Mouse (Mus musculus) limb, embryonic 15.5 days (tissue): Measurements from ENCODE around the gene Olfr507. TPM values are rescaled to one million over a fixed set of nuclear protein-coding genes. Genes with fewer than 3 reads are reported as not detected.
"Not testable (repeated sequence)": the region's sequence is repeated elsewhere in the genome, so short reads cannot be mapped to it uniquely, and the experiment has no call there.

Source experiments
- ATAC-seq: fragments of 200-750 bp; cut with Nextera tagmentation; 2 replicates; pipeline ENCODE4 v1.8.0; 2017; ENCODE audit warnings: low read depth, moderate TSS enrichment; ENCODE audit not compliant: insufficient number of reproducible peaks, low FRiP score, low TSS enrichment
- H3K27ac ChIP-seq: fragments of 300-500 bp; sonication (generic); 2 replicates; pipeline ENCODE4 v1.5.1; 2015; ENCODE audit warnings: moderate library complexity, mild to moderate bottlenecking, inconsistent platforms
- H3K27me3 ChIP-seq: fragments of 300-500 bp; sonication (generic); 2 replicates; pipeline ENCODE4 v1.6.1; 2015; ENCODE audit warnings: inconsistent platforms
- H3K36me3 ChIP-seq: fragments of 300-500 bp; sonication (generic); 2 replicates; pipeline ENCODE4 v1.6.1; 2015; ENCODE audit warnings: inconsistent platforms
- H3K4me1 ChIP-seq: fragments of 300-500 bp; sonication (generic); 2 replicates; pipeline ENCODE4 v1.6.1; 2015; ENCODE audit warnings: inconsistent platforms
- H3K4me2 ChIP-seq: fragments of 300-500 bp; sonication (generic); 2 replicates; pipeline ENCODE4 v1.6.1; 2015; ENCODE audit warnings: mild to moderate bottlenecking, inconsistent platforms
- H3K4me3 ChIP-seq: fragments of 300-500 bp; sonication (generic); 2 replicates; pipeline ENCODE4 v1.5.1; 2015; ENCODE audit warnings: mild to moderate bottlenecking, inconsistent platforms
- H3K9ac ChIP-seq: fragments of 300-500 bp; sonication (generic); 2 replicates; pipeline ENCODE4 v1.6.1; 2015; ENCODE audit warnings: inconsistent platforms
- H3K9me3 ChIP-seq: fragments of 300-500 bp; sonication (generic); 2 replicates; pipeline ENCODE4 v1.6.1; 2016; ENCODE audit warnings: inconsistent platforms
- WGBS: fragments of 180-500 bp; shearing (Covaris S2); methylation state at CpG from one replicate; pipeline ENCODE4 v1.1.7; 2015; 5-methylcytosine and 5-hydroxymethylcytosine counted together
- polyA plus RNA-seq: library from polyadenylated mRNA; unstranded; fragments of >200 nt; fragmentation: Nextera tagmentation; extraction: Ambion mirVana; gene quantifications from 2 replicates; pipeline ENCODE4 v1.2.1, GENCODE M21; 2015

Gene Olfr507
- not detected in 2 replicates for polyA plus RNA-seq

DNA sequence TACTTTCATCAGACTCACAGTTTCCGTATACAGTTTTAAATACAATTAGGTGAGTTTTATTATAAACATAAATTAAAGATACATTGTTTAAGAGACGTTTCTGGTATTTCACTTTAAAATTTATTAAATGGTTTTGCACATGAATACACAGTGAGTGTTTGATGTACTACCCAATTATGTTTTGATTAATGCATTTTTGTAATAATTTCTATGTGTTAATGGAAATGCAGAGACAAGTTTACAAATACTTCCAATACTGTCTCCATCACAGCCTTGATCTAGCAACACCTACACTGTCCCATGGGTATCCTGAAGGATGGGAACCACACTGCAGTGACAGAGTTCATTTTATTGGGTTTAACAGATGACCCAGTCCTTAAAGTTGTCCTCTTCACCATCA is at the start of gene Olfr507:
Olfr507 (plus strand) TSS at position 301 of the 400 bp plus-strand sequence.
- no peak within 1 kb of the TSS for H3K4me2 ChIP-seq
- H3K4me3 ChIP-seq = no peak within 1 kb of the TSS
- no peaks in the 10 kb centered on the region for H3K27me3 ChIP-seq
- H3K9ac ChIP-seq = no peak within 1 kb of the TSS
- H3K9me3 ChIP-seq = no peaks in the 10 kb centered on the region
- no peaks in the 10 kb centered on the region for H3K36me3 ChIP-seq
- 60% methylated on average over 2 of the region's 2 CpGs for WGBS
- H3K4me1 ChIP-seq = no peaks in the 10 kb centered on the region
- ATAC-seq = no peak
- no peak within 1 kb of the TSS for H3K27ac ChIP-seq

DNA sequence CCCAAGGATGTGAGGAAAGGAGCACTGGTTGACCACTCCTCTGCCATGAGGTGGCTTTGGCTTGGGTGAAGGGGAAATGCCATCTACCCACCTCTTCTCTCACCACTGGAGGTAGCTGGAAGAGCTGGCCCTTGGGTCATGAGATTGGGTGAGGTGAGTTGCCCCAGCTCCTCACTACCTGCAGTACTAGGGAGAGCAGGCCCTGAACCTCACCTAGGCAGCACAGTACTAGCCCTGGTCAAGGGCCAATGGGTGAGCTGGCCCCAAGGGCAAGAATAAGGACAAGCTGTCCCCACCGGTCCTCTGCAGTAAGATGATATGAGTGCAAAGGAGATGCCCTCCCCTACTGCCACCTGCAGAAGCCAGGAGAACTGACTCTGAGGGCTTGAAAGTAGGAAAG is 31.8 kb upstream of the Olfr507 start:
- no peak overlapping the region for H3K4me3 ChIP-seq
- no peaks in the 10 kb centered on the region for H3K36me3 ChIP-seq
- no peak overlapping the region for H3K4me2 ChIP-seq
- no peak for ATAC-seq
- WGBS = 95% methylated on average over 1 of the region's 1 CpGs
- H3K27ac ChIP-seq = no peak overlapping the region
- H3K4me1 ChIP-seq = no peaks in the 10 kb centered on the region
- H3K9me3 ChIP-seq = no peaks in the 10 kb centered on the region
- H3K9ac ChIP-seq = no peak overlapping the region
- no peaks in the 10 kb centered on the region for H3K27me3 ChIP-seq

DNA sequence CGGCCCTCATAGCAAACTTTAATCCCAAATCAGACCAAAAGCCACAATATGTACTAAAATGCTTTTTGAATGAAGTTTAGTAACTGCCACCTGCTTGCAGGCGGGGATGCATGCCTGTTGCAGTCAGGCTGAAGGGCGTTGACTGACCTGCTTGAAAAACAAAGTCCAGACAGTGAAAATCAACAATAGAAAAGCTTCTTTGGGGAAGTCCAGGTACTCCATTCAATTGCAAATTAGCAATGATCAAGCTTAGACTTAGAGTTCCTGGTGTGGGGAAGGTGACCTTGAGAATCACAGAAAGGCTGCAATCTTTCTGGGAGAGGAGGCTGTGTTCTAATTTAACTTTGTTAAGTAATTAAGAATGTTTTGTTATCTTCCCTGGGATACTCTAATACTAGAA is 19.7 kb upstream of the Olfr507 start:
- not testable (repeated sequence) for H3K36me3 ChIP-seq, H3K27me3 ChIP-seq, H3K4me3 ChIP-seq, H3K4me2 ChIP-seq, H3K9me3 ChIP-seq, H3K9ac ChIP-seq, H3K27ac ChIP-seq, H3K4me1 ChIP-seq, ATAC-seq
- WGBS = 79% methylated on average over 3 of the region's 3 CpGs

DNA sequence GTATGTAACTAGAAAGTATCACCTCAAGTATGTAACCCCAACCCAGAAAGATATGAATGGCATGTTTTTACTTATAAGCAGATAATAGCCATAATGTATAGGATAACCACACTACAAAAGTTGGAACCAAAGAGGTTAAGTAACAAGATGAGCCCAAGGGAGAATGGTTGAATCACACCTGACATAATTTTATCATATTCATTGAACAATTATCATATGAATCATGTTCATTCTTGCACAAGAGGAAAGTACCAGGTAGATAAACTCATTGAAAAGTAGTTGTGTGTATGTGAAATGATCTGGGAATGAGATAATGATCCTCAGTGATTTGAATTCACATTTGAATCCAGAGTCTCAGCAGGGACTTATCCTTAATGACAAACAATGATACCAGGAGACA is 11.1 kb upstream of the Olfr507 start, which contains the start of gene Olfr506:
Olfr506 (plus strand) TSS at position 301 of the 400 bp plus-strand sequence.
- Histone ChIP-seq H3K4me1 (no peaks in the 10 kb centered on the region), H3K4me2 (no peak within 1 kb of the TSS), H3K9ac (no peak within 1 kb of the TSS), H3K27ac (no peak within 1 kb of the TSS), H3K36me3 (no peaks in the 10 kb centered on the region), H3K9me3 (no peaks in the 10 kb centered on the region), H3K4me3 (no peak within 1 kb of the TSS), H3K27me3 (no peaks in the 10 kb centered on the region)
- ATAC-seq = no peak

DNA sequence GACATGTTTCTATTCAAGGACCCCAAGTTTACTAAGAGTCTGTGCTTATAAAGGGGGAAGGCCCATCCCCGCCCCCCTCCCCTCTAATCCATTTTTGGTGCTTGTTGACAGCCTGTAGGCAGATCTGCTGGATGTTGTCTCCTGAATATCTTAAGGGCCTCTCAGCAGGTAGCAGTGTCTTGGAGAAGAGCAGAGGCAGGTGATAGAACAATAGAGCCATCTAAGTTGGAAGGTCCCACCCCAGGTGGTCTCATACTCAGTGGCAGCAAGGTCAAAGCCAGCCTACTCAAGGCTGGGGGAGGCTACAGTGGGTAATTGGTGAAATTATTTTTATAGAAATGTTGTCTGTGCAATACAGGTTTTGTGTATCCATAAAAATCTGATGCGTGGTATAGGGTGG is 7.5 kb upstream of the Olfr507 start:
- H3K36me3 ChIP-seq = no peaks in the 10 kb centered on the region
- H3K27me3 ChIP-seq = no peaks in the 10 kb centered on the region
- no peak overlapping the region for H3K4me3 ChIP-seq
- H3K9ac ChIP-seq = no peak overlapping the region
- 77% methylated on average over 2 of the region's 2 CpGs for WGBS
- H3K27ac ChIP-seq = no peak overlapping the region
- no peak overlapping the region for H3K4me2 ChIP-seq
- no peak for ATAC-seq
- H3K9me3 ChIP-seq = no peaks in the 10 kb centered on the region
- no peaks in the 10 kb centered on the region for H3K4me1 ChIP-seq

DNA sequence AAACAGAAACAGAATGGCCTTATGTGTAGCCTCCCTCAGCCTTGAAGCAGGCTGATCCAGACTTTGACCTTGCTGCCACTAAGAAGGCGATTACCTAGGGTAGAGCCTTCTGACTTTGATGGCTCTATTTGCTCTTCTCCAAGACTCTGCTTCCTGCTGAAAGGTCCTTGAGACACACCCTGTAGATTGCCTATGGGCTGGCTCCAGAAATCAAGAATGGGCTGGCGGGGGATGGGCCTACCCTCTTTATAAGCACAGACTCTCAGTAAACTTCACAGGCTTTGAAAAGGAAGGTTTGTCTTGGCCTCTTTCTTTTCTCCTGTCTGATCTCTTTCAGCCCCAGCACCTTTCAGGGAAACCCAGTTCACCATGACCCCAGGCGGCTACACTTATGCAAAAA is 4.8 kb upstream of the Olfr507 start:
- not testable (repeated sequence) for H3K9me3 ChIP-seq, H3K27me3 ChIP-seq, H3K27ac ChIP-seq, H3K4me1 ChIP-seq, H3K4me3 ChIP-seq, H3K9ac ChIP-seq, H3K4me2 ChIP-seq, ATAC-seq, H3K36me3 ChIP-seq
- WGBS = 69% methylated on average over 3 of the region's 3 CpGs

DNA sequence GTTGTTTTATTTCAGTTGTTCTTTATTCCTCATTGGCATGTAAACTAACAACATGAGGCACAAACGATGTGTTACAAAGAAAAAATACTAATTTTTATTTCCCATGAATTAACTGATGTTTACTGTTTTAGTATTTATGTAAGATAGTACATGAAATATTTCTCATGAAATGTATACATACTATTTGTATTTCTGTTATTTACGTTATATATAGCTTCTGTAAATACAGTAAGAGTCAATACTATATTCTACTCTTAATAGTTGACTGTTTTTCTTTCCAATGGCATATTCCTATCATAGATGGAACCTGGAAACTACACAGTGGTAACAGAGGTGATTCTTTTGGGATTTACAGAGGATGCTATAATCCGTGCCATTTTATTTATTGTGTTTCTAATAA is 8.1 kb downstream of the Olfr507 start, which contains the start of gene Olfr508:
Olfr508 (plus strand) TSS at position 301 of the 400 bp plus-strand sequence.
- Histone ChIP-seq H3K4me2 (no peak within 1 kb of the TSS), H3K9me3 (no peaks in the 10 kb centered on the region), H3K27ac (no peak within 1 kb of the TSS), H3K4me3 (no peak within 1 kb of the TSS), H3K36me3 (no peaks in the 10 kb centered on the region), H3K27me3 (no peaks in the 10 kb centered on the region), H3K9ac (no peak within 1 kb of the TSS), H3K4me1 (no peaks in the 10 kb centered on the region)
- ATAC-seq = no peak
- WGBS = 81% methylated on average over 3 of the region's 3 CpGs

DNA sequence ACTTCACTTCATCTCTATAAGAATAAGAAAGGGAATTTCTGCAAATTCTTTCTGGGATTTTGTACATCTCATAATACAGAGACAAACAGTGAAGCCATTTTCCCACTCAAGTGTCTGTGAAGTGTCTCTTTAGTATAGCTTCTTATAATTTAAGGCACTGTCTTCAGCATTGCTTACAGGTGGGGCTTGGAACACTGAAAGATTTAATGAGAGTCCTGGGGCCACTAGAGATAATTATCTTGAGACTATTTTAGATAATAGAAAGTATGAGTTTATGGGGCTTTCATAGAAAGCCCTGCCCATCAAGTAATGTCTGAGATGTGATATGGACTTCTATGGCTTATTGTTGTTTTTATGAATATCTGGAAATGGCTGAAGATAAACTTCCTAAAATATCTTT is 30.2 kb downstream of the Olfr507 start, which contains the start of gene Olfr509:
Olfr509 (minus strand) TSS at position 101 of the 400 bp plus-strand sequence.
- ATAC-seq = no peak
- Histone ChIP-seq H3K4me1 (no peaks in the 10 kb centered on the region), H3K36me3 (no peaks in the 10 kb centered on the region), H3K9ac (no peak within 1 kb of the TSS), H3K9me3 (no peaks in the 10 kb centered on the region), H3K27ac (no peak within 1 kb of the TSS), H3K27me3 (no peaks in the 10 kb centered on the region), H3K4me3 (no peak within 1 kb of the TSS), H3K4me2 (no peak within 1 kb of the TSS)

DNA sequence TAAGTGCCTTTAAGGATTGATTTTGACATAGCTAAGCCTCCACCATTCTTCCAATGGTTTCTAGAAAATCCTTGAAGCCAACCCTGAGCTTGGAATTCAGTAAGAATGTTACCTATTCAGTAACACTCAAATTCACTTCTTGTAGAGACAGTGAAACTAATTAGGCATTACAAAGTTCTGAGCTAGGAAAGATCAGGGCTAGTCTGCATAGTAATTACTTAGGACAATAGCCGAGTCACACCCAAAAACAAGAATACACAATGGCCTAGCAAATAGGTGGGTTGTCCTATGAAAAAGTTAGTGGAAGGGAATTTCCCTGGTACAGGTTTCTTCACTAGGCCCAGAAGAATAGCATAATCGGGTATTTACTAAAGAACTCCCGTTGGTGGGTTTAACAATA is 40.8 kb downstream of the Olfr507 start:
- H3K9ac ChIP-seq = no peak overlapping the region
- H3K9me3 ChIP-seq = no peaks in the 10 kb centered on the region
- H3K27ac ChIP-seq = no peak overlapping the region
- H3K4me1 ChIP-seq = no peaks in the 10 kb centered on the region
- no peak overlapping the region for H3K4me3 ChIP-seq
- H3K27me3 ChIP-seq = no peaks in the 10 kb centered on the region
- 89% methylated on average over 3 of the region's 3 CpGs for WGBS
- H3K4me2 ChIP-seq = no peak overlapping the region
- H3K36me3 ChIP-seq = no peaks in the 10 kb centered on the region
- ATAC-seq = no peak

DNA sequence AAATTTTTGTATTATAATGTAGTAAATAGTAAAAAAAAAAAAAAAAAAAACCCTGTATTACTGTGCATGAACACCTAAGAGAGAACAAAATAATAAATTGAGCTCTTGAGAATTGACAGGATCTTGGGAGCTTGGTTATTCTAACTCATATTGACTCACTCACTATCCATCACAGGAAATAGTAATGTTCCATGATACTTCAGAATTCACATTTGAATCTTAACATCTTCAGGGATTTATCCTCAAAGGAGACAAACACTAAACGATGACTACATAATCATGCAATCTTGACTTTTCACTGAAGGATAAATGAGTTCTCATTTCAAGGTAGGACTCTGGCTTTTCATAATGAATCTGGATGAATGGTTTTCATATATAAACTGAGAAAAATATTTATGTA is 44.5 kb downstream of the Olfr507 start, which contains the start of gene Olfr510:
Olfr510 (plus strand) TSS at position 301 of the 400 bp plus-strand sequence.
- 90% methylated on average over 1 of the region's 1 CpGs for WGBS
- no peak for ATAC-seq
- no peaks in the 10 kb centered on the region for H3K9me3 ChIP-seq

DNA sequence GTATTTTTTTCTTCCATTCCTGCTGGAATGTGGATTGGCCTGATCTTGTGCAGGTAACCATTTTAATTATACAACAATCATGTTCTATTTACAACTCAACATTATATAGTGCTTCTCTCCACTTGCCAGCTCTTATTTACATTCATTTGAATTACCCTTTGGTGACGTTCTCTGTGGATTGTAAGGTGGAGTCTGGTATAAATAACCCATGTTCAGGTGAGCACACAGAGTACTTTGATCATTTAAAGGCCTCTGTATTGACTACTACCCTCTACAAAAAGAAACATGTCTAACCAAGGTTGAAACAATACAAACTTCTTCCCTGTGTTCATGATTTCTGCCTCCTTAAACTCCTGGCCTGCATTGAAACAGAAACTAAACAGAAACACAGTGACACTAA is 49.4 kb downstream of the Olfr507 start:
- no peak overlapping the region for H3K27ac ChIP-seq
- H3K27me3 ChIP-seq = no peaks in the 10 kb centered on the region
- no peak for ATAC-seq
- no peaks in the 10 kb centered on the region for H3K36me3 ChIP-seq
- H3K4me3 ChIP-seq = no peak overlapping the region
- WGBS = 53% methylated on average over 1 of the region's 1 CpGs
- no peak overlapping the region for H3K9ac ChIP-seq
- H3K9me3 ChIP-seq = no peaks in the 10 kb centered on the region
- no peaks in the 10 kb centered on the region for H3K4me1 ChIP-seq
- H3K4me2 ChIP-seq = no peak overlapping the region

More for the DNA sequence above, 44.5 kb downstream of the Olfr507 start, which contains the start of gene Olfr510:
- Histone ChIP-seq H3K4me2 (no peak within 1 kb of the TSS), H3K9ac (no peak within 1 kb of the TSS), H3K27ac (no peak within 1 kb of the TSS), H3K36me3 (no peaks in the 10 kb centered on the region), H3K4me3 (no peak within 1 kb of the TSS), H3K27me3 (no peaks in the 10 kb centered on the region), H3K4me1 (no peaks in the 10 kb centered on the region)
